Mouse (Mus musculus): ENCODE measurements around the gene Nod2. TPM values are rescaled to one million over a fixed set of nuclear protein-coding genes. Genes with fewer than 3 reads are reported as not detected.
A peak's percentile ranks its signal among the peaks of the same experiment; 100 is the strongest.

The Nod2 gene
- polyA plus RNA-seq (2015; fragmentation: Nextera tagmentation; extraction: Ambion mirVana), result 0.21 and 0.22 TPM in 2 replicates

GRCm38 (mm10) chr8:88646837-88647778, at the start of gene Nod2:
Gene Nod2 (plus strand): TSS chr8:88647315.
- DNase-seq (ENCODE audit: low spot score), result peak; percentile 41

- no peak for DNase-seq (ENCODE audit: low spot score)
Measured at GRCm38 (mm10) chr8:88598578-88598977, 48.5 kb upstream of the Nod2 start.

GRCm38 (mm10) chr8:88599491-88599890, 47.6 kb upstream of the Nod2 start:
- DNase-seq (ENCODE audit: low spot score), result no peak

GRCm38 (mm10) chr8:88603446-88603989, 43.6 kb upstream of the Nod2 start:
- DNase-seq (ENCODE audit: low spot score), result no peak

GRCm38 (mm10) chr8:88604065-88605038, 42.8 kb upstream of the Nod2 start:
- DNase-seq (ENCODE audit: low spot score), result peak; percentile 80

GRCm38 (mm10) chr8:88605361-88606040, 41.6 kb upstream of the Nod2 start:
- DNase-seq (ENCODE audit: low spot score), result no peak

- no peak for DNase-seq (ENCODE audit: low spot score)
Measured at GRCm38 (mm10) chr8:88609036-88609435, 38.1 kb upstream of the Nod2 start.

GRCm38 (mm10) chr8:88610271-88610670, 36.8 kb upstream of the Nod2 start:
- DNase-seq (ENCODE audit: low spot score), result no peak

- no peak for DNase-seq (ENCODE audit: low spot score)
Measured at GRCm38 (mm10) chr8:88614981-88615380, 32.1 kb upstream of the Nod2 start.

- no peak for DNase-seq (ENCODE audit: low spot score)
Measured at GRCm38 (mm10) chr8:88618612-88619011, 28.5 kb upstream of the Nod2 start.

- DNase-seq (ENCODE audit: low spot score), result no peak
Measured at GRCm38 (mm10) chr8:88619513-88619912, 27.6 kb upstream of the Nod2 start.

GRCm38 (mm10) chr8:88620931-88621330, 26.2 kb upstream of the Nod2 start:
- DNase-seq (ENCODE audit: low spot score), result no peak

GRCm38 (mm10) chr8:88621408-88621807, 25.7 kb upstream of the Nod2 start:
- peak; percentile 73 for DNase-seq (ENCODE audit: low spot score)

GRCm38 (mm10) chr8:88623351-88623750, 23.8 kb upstream of the Nod2 start:
- DNase-seq (ENCODE audit: low spot score), result no peak

GRCm38 (mm10) chr8:88624276-88624675, 22.8 kb upstream of the Nod2 start:
- no peak for DNase-seq (ENCODE audit: low spot score)

- no peak for DNase-seq (ENCODE audit: low spot score)
Measured at GRCm38 (mm10) chr8:88626433-88626832, 20.7 kb upstream of the Nod2 start.

- no peak for DNase-seq (ENCODE audit: low spot score)
Measured at GRCm38 (mm10) chr8:88626940-88627264, 20.2 kb upstream of the Nod2 start.

- DNase-seq (ENCODE audit: low spot score), result peak; percentile 84
Measured at GRCm38 (mm10) chr8:88627265-88627991, 19.7 kb upstream of the Nod2 start.

GRCm38 (mm10) chr8:88628001-88628774, 18.9 kb upstream of the Nod2 start:
- DNase-seq (ENCODE audit: low spot score), result no peak

- DNase-seq (ENCODE audit: low spot score), result no peak
Measured at GRCm38 (mm10) chr8:88630225-88630624, 16.9 kb upstream of the Nod2 start.

Data from thymus, postnatal 0 days (tissue).